9 mouse cellular contexts compared by ENCODE assay signal in genomic region chr11:117479746-117480145, GRCm38 (mm10). TPM values are rescaled to one million over a fixed set of nuclear protein-coding genes. Genes with fewer than 3 reads are reported as not detected.
DNase-seq lines count a peak whose midpoint lies in the region; ATAC-seq and TF ChIP-seq lines count a peak whose summit lies in the region.
"Had no signal": no experiment of that assay in that cellular context is flagged by ENCODE, and none has a peak within 500 bp of the region (broad histone marks: within the 10 kb centered on the region; RNA-seq: fewer than 3 reads in every experiment).

No protein-coding gene starts in this region.

- H3K27ac ChIP-seq in kidney, embryonic 16.5 days (ENCODE audit: low read length), result peak overlapping the region; percentile 5; the same call in 1 of the 2 replicates
- H3K27ac ChIP-seq in forebrain, embryonic 10.5 days, result peak overlapping the region; percentile 91
- H3K27ac ChIP-seq in hindbrain, embryonic 14.5 days, result peak overlapping the region; percentile 91
- peak overlapping the region; percentile 96 for H3K27ac ChIP-seq in neural tube, embryonic 14.5 days (ENCODE audit: low read depth, low read length)
- H3K27ac ChIP-seq in thymus, adult 2 months (ENCODE audit: control insufficient read depth, insufficient read depth, low read length), result no peak overlapping the region

- ATAC-seq in kidney, embryonic 16.5 days (ENCODE audit: low FRiP score, low TSS enrichment), result no peak
- ATAC-seq in hindbrain, embryonic 14.5 days (ENCODE audit: low FRiP score), result no peak
- no peak for ATAC-seq in neural tube, embryonic 14.5 days (ENCODE audit: low read depth)
- ATAC-seq in erythroblast, adult 5-6 weeks (replicated peaks; ENCODE audit: low FRiP score, poor library complexity, severe bottlenecking), result no peak

- no peak for TF ChIP-seq POLR2A in thymus, adult 2 months (IDR thresholded peaks at IDR 0.05; ENCODE audit: control insufficient read depth, extremely low read depth, insufficient read depth, low read length, poor library complexity)

- peak overlapping the region; percentile 20; the same call in 1 of the 2 replicates for H3K9ac ChIP-seq in kidney, embryonic 16.5 days (replicated peaks; ENCODE audit: low read length)
- H3K9ac ChIP-seq in hindbrain, embryonic 14.5 days, result peak overlapping the region; percentile 8
- no peak overlapping the region; the same call in 1 of the 2 replicates for H3K9ac ChIP-seq in neural tube, embryonic 14.5 days (replicated peaks; ENCODE audit: low read depth, low read length)

- no peak for TF ChIP-seq CTCF in thymus, adult 2 months (IDR thresholded peaks at IDR 0.05; ENCODE audit: borderline replicate concordance, control insufficient read depth, extremely low read depth, insufficient read depth, low read length, poor library complexity)

- no peak overlapping the region for H3K4me2 ChIP-seq in kidney, embryonic 16.5 days (replicated peaks; ENCODE audit: low read depth, low read length)
- H3K4me2 ChIP-seq in hindbrain, embryonic 14.5 days (replicated peaks), result peak overlapping the region; percentile 1; the same call in 1 of the 2 replicates
- no peak overlapping the region for H3K4me2 ChIP-seq in neural tube, embryonic 14.5 days (ENCODE audit: low read depth, low read length)

- peaks cover 34% of the 10 kb centered on the region for H3K4me1 ChIP-seq in kidney, embryonic 16.5 days (ENCODE audit: insufficient read depth, low read length)
- H3K4me1 ChIP-seq in forebrain, embryonic 10.5 days, result peaks cover 85% of the 10 kb centered on the region
- H3K4me1 ChIP-seq in hindbrain, embryonic 14.5 days (replicated peaks; ENCODE audit: control insufficient read depth, insufficient read depth, low read length), result peaks cover 57% of the 10 kb centered on the region
- H3K4me1 ChIP-seq in neural tube, embryonic 14.5 days (ENCODE audit: control insufficient read depth, insufficient read depth, low read length), result peaks cover 47% of the 10 kb centered on the region
- H3K4me1 ChIP-seq in thymus, adult 2 months (replicated peaks; ENCODE audit: control insufficient read depth, insufficient read depth, low read length), result peaks cover 30% of the 10 kb centered on the region

- 52% methylated on average over 12 of the region's 12 CpGs for WGBS in kidney, embryonic 16.5 days
- 54% methylated on average over 12 of the region's 12 CpGs for WGBS in forebrain, embryonic 10.5 days
- WGBS in hindbrain, embryonic 14.5 days, result 35% methylated on average over 12 of the region's 12 CpGs
- 36% methylated on average over 12 of the region's 12 CpGs for WGBS in neural tube, embryonic 14.5 days
- 80% methylated on average over 12 of the region's 12 CpGs for WGBS in thymus, adult 2 months

- H3K27me3 ChIP-seq in kidney, embryonic 16.5 days (ENCODE audit: insufficient read depth, low read length), result no peaks in the 10 kb centered on the region; the same call in 1 of the 2 replicates
- peaks cover 40% of the 10 kb centered on the region for H3K27me3 ChIP-seq in forebrain, embryonic 10.5 days (ENCODE audit: poor library complexity, severe bottlenecking)
- no peaks in the 10 kb centered on the region for H3K27me3 ChIP-seq in hindbrain, embryonic 14.5 days (ENCODE audit: control insufficient read depth, insufficient read depth, low read length)
- H3K27me3 ChIP-seq in neural tube, embryonic 14.5 days (ENCODE audit: control insufficient read depth, insufficient read depth, low read length), result no peaks in the 10 kb centered on the region
- no peaks in the 10 kb centered on the region; the same call in 1 of the 2 replicates for H3K27me3 ChIP-seq in thymus, adult 2 months (ENCODE audit: control insufficient read depth, insufficient read depth, low read length)

- no peaks in the 10 kb centered on the region for H3K36me3 ChIP-seq in kidney, embryonic 16.5 days (ENCODE audit: insufficient read depth, low read length)
- 0 out of 2 replicates have a peak, but pooled peaks cover 2% of the 10 kb centered on the region for H3K36me3 ChIP-seq in forebrain, embryonic 10.5 days (replicated peaks)
- H3K36me3 ChIP-seq in hindbrain, embryonic 14.5 days (replicated peaks; ENCODE audit: control insufficient read depth, insufficient read depth), result no peaks in the 10 kb centered on the region
- H3K36me3 ChIP-seq in neural tube, embryonic 14.5 days (ENCODE audit: control insufficient read depth, insufficient read depth, low read length), result no peaks in the 10 kb centered on the region
- H3K36me3 ChIP-seq in thymus, adult 2 months (ENCODE audit: control insufficient read depth, insufficient read depth, low read length), result no peaks in the 10 kb centered on the region

- peaks cover 9% of the 10 kb centered on the region; the same call in 1 of the 2 replicates for H3K9me3 ChIP-seq in kidney, embryonic 16.5 days (ENCODE audit: low read length)
- peaks cover 10% of the 10 kb centered on the region; the same call in 1 of the 2 replicates for H3K9me3 ChIP-seq in forebrain, embryonic 10.5 days
- H3K9me3 ChIP-seq in hindbrain, embryonic 14.5 days (ENCODE audit: control insufficient read depth, low read length), result no peaks in the 10 kb centered on the region
- no peaks in the 10 kb centered on the region for H3K9me3 ChIP-seq in neural tube, embryonic 14.5 days (ENCODE audit: control insufficient read depth, low read length)

- H3K4me3 ChIP-seq in kidney, embryonic 16.5 days (ENCODE audit: low read length), result no peak overlapping the region
- H3K4me3 ChIP-seq in forebrain, embryonic 10.5 days, result peak overlapping the region; percentile 11; the same call in 1 of the 2 replicates
- H3K4me3 ChIP-seq in hindbrain, embryonic 14.5 days (replicated peaks; ENCODE audit: low read length), result no peak overlapping the region
- H3K4me3 ChIP-seq in neural tube, embryonic 14.5 days (ENCODE audit: low read depth, low read length), result no peak overlapping the region
- H3K4me3 ChIP-seq in thymus, adult 2 months (ENCODE audit: control insufficient read depth, insufficient read depth, low read length), result no peak overlapping the region

- DNase-seq in kidney, postnatal 14 days, result no peak
- DNase-seq in forebrain, embryonic 10.5 days (ENCODE audit: extremely low spot score, low spot score), result no peak
- no peak for DNase-seq in hindbrain, embryonic 14.5 days (ENCODE audit: low spot score)
- DNase-seq in kidney, postnatal 36 days, result no peak
- no peak for DNase-seq in thymus, adult 2 months

RNA-seq across cellular contexts. Expression of gene Gm11733, which starts 4.4 kb away (rescaled TPM):
- not detected in 2 replicates for polyA plus RNA-seq in kidney, embryonic 16.5 days (2015; fragmentation: Nextera tagmentation; extraction: Ambion mirVana)
- polyA plus RNA-seq in forebrain, embryonic 10.5 days (2016; fragmentation: Nextera tagmentation; extraction: Ambion mirVana), result not detected in 2 replicates
- polyA plus RNA-seq in hindbrain, embryonic 14.5 days (2014; fragmentation: Nextera tagmentation; extraction: Ambion mirVana), result not detected in 2 replicates
- not detected in 2 replicates for polyA plus RNA-seq in neural tube, embryonic 14.5 days (2014; fragmentation: Nextera tagmentation; extraction: Ambion mirVana)
- total RNA-seq in erythroblast, adult 5-6 weeks (2015; ENCODE audit: low replicate concordance), result not detected in 2 replicates
- not detected in 2 replicates for total RNA-seq in erythroblast, adult 5-6 weeks (2017; ENCODE audit: low replicate concordance)
- polyA plus RNA-seq in thymus, adult 2 months (2012; rRNA removed), result 0.05 TPM in 1 of 2 replicates, not detected in the other
- total RNA-seq: layer of hippocampus, postnatal 10 days had no signal
